Mouse (Mus musculus): ENCODE data around the gene Khdrbs1.

- TF ChIP-seq POLR2A (IDR thresholded peaks at IDR 0.05; ENCODE audit: extremely low read depth, insufficient read depth, low read length) (no peak), CTCF (IDR thresholded peaks at IDR 0.05; ENCODE audit: extremely low read depth, insufficient read depth, low read length) (no peak)
These were observed 691 bp downstream of the Khdrbs1 start for GRCm38 (mm10) chr4:129741251-129741973.

All from cortical plate, adult 2 months (tissue).